Mouse (Mus musculus) ZHBTc4 (cell line): ENCODE measurements around the gene Ugt2b36.
"Not testable (repeated sequence)": the region's sequence is repeated elsewhere in the genome, so short reads cannot be mapped to it uniquely, and the experiment has no call there.

Experiments
- DNase-seq: peaks from one replicate; pipeline ENCODE4 v3.0.0-alpha.2; 2011; ENCODE audit warnings: low read depth, low spot score

Gene Ugt2b36

GRCm38 (mm10) chr5:87092346-87093027, at the start of gene Ugt2b36:
Gene Ugt2b36 (minus strand): TSS chr5:87092555.
- DNase-seq, result no peak

DNA sequence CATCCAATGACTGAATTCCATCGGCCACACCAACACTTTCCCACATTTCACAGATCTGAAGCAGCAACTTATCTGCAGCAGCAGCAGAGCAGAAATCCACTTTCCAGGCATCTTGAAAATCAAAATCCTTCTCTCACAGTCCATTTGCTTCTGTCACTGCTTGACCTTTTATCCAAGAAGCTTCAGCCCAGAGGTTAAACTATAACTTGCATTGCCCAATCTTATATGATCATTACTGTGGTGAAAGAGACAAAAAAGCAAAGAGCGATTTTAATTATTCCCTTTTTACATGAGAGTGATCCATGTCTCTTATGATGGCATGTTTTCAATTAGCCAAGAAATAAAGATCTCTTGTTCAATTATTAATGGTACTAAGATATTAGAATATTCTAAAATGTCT, 47.8 kb upstream of the Ugt2b36 start, which contains the start of gene Ugt2b5:
Gene Ugt2b5, minus strand, starts transcription at position 123 of the 400 bp plus-strand sequence.
- not testable (repeated sequence) for DNase-seq

GRCm38 (mm10) chr5:87103697-87104096, 11.3 kb upstream of the Ugt2b36 start:
- not testable (repeated sequence) for DNase-seq

GRCm38 (mm10) chr5:87091111-87091510, 1.2 kb downstream of the Ugt2b36 start:
- no peak for DNase-seq

GRCm38 (mm10) chr5:87089264-87089663, 3.1 kb downstream of the Ugt2b36 start:
- no peak for DNase-seq

DNA sequence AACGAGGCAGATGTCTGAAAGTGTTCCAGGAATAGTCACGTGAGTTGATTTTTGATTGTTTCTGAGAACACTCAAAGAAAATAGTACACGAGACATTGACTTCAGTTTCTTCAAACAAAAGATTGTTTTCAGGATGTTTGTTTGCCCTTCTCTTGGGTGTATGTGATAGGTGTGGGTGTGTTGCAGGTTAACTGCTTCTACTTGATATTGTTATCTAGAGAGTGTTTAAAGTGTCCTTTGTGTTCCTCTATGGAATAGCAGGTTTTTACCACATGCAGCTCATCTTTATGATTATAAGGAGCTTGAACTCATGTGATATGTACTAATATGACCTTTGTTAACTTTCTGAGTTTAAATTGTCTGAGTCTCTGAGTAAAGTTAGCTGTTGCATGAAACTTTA, 6.1 kb downstream of the Ugt2b36 start:
- no peak for DNase-seq

- no peak for DNase-seq
Measured at GRCm38 (mm10) chr5:87030624-87031023, 61.7 kb downstream of the Ugt2b36 start.

- DNase-seq, result no peak
Measured at GRCm38 (mm10) chr5:87027359-87027758, 65.0 kb downstream of the Ugt2b36 start.
